Mouse (Mus musculus) CH12.LX (cell line): ENCODE measurements around the gene Fbxo3. TPM values are rescaled to one million over a fixed set of nuclear protein-coding genes. Genes with fewer than 3 reads are reported as not detected.
"Not testable (repeated sequence)": the region's sequence is repeated elsewhere in the genome, so short reads cannot be mapped to it uniquely, and the experiment has no call there.

Experiments used
- DNase-seq: peaks from one replicate; pipeline ENCODE4 v3.0.0-alpha.2; 2013; ENCODE audit errors: extremely low read depth
- H3K27ac ChIP-seq: 2 replicates; pipeline ENCODE4 v1.5.1; 2012; ENCODE audit warnings: low read depth, mild to moderate bottlenecking, control low read depth, moderate library complexity; ENCODE audit not compliant: insufficient read depth
- H3K27me3 ChIP-seq: replicated peaks from 2 replicates; pipeline ENCODE3; 2012; ENCODE audit warnings: inconsistent platforms
- H3K36me3 ChIP-seq, 2 experiments: replicated peaks in 1 of 2; 2 replicates each; pipeline versions ENCODE3 to v1.6.1; 2012; ENCODE audit warnings: inconsistent platforms in 1 of 2, low read length in 1 of 2, mild to moderate bottlenecking in 1 of 2, mixed read lengths in 1 of 2, moderate library complexity in 1 of 2; ENCODE audit not compliant: control insufficient read depth in 1 of 2, insufficient read depth in 1 of 2
- H3K4me1 ChIP-seq, 2 experiments: 2 replicates each; pipeline ENCODE4 v1.6.1; 2012; ENCODE audit warnings: inconsistent platforms in 1 of 2, moderate library complexity in 1 of 2; ENCODE audit not compliant: insufficient read depth in 2 of 2, control insufficient read depth in 1 of 2
- H3K4me2 ChIP-seq: 2 replicates; pipeline ENCODE4 v1.6.1; 2012; ENCODE audit warnings: low read depth, mild to moderate bottlenecking, control low read depth; ENCODE audit not compliant: poor library complexity, insufficient read depth, severe bottlenecking
- H3K4me3 ChIP-seq, 3 experiments: fragments of 150-350 bp in 1 of 3; sonication (generic) in 1 of 3; replicated peaks in 1 of 3; 2 replicates each; pipeline versions ENCODE3 to v1.5.1; 2011 to 2012; ENCODE audit warnings: low read depth in 2 of 3, low read length in 2 of 3, mild to moderate bottlenecking in 2 of 3, moderate library complexity in 2 of 3, control low read depth in 1 of 3, improper control_type of control experiment in 1 of 3, inconsistent platforms in 1 of 3, mixed read lengths in 1 of 3; ENCODE audit not compliant: poor library complexity in 1 of 3
- H3K79me2 ChIP-seq: replicated peaks from 2 replicates; pipeline ENCODE4 v1.6.1; 2012; ENCODE audit warnings: mild to moderate bottlenecking, moderate library complexity; ENCODE audit not compliant: control insufficient read depth, poor library complexity, insufficient read depth, severe bottlenecking; ENCODE audit errors: extremely low read depth
- H3K9ac ChIP-seq: 2 replicates; pipeline ENCODE4 v1.6.1; 2012; ENCODE audit warnings: low read depth, mild to moderate bottlenecking, control low read depth, moderate library complexity; ENCODE audit not compliant: insufficient read depth
- H3K9me3 ChIP-seq: replicated peaks from 2 replicates; pipeline ENCODE3; 2012; ENCODE audit warnings: low read length, inconsistent platforms, mixed read lengths
- BHLHE40 ChIP-seq: IDR thresholded peaks from 2 replicates; pipeline ENCODE4 v1.6.1; 2011; ENCODE audit warnings: mild to moderate bottlenecking, low read depth, low read length, improper control_type of control experiment
- CHD2 ChIP-seq: IDR thresholded peaks from 2 replicates; pipeline ENCODE4 v1.6.1; 2011; ENCODE audit warnings: low read length, improper control_type of control experiment
- EP300 ChIP-seq: IDR thresholded peaks from 2 replicates; pipeline ENCODE4 v1.6.1; 2011; ENCODE audit warnings: low read length, improper control_type of control experiment
- HCFC1 ChIP-seq: IDR thresholded peaks from 2 replicates; pipeline ENCODE4 v1.6.1; 2012; ENCODE audit warnings: low read depth, mild to moderate bottlenecking, inconsistent platforms, low read length, improper control_type of control experiment
- IRF4 ChIP-seq: IDR thresholded peaks from 2 replicates; pipeline ENCODE4 v1.6.1; 2014; ENCODE audit warnings: low read depth, mild to moderate bottlenecking, inconsistent platforms, low read length, improper control_type of control experiment
- KAT2A ChIP-seq: IDR thresholded peaks from 2 replicates; pipeline ENCODE4 v1.6.1; 2012; ENCODE audit warnings: low read length, improper control_type of control experiment, inconsistent platforms; ENCODE audit not compliant: insufficient replicate concordance
- MAX ChIP-seq: IDR thresholded peaks from 2 replicates; pipeline ENCODE4 v1.6.1; 2011; ENCODE audit warnings: low read length, improper control_type of control experiment
- MAZ ChIP-seq: IDR thresholded peaks from 2 replicates; pipeline ENCODE4 v1.6.1; 2012; ENCODE audit warnings: low read depth, mild to moderate bottlenecking, inconsistent platforms, low read length, improper control_type of control experiment, moderate library complexity
- NELFE ChIP-seq: IDR thresholded peaks from 2 replicates; pipeline ENCODE4 v1.6.1; 2011; ENCODE audit warnings: low read depth, low read length, improper control_type of control experiment
- NRF1 ChIP-seq: IDR thresholded peaks from 2 replicates; pipeline ENCODE4 v1.6.1; 2014; ENCODE audit warnings: low read depth, mild to moderate bottlenecking, inconsistent platforms, low read length, improper control_type of control experiment, moderate library complexity
- POLR2A ChIP-seq: IDR thresholded peaks from 2 replicates; pipeline ENCODE4 v1.6.1; 2011; ENCODE audit warnings: low read depth, mild to moderate bottlenecking, improper control_type of control experiment, low read length
- RAD21 ChIP-seq: IDR thresholded peaks from 2 replicates; pipeline ENCODE4 v1.6.1; 2011; ENCODE audit warnings: low read depth, mild to moderate bottlenecking, low read length, improper control_type of control experiment, moderate library complexity
- RCOR1 ChIP-seq: conservative IDR thresholded peaks from 2 replicates; pipeline ENCODE4 v1.6.1; 2012; ENCODE audit warnings: low read depth, mild to moderate bottlenecking, inconsistent platforms, low read length, improper control_type of control experiment
- SIN3A ChIP-seq: IDR thresholded peaks from 2 replicates; pipeline ENCODE4 v1.6.1; 2012; ENCODE audit warnings: low read length, improper control_type of control experiment, inconsistent platforms
- TBP ChIP-seq: conservative IDR thresholded peaks from 2 replicates; pipeline ENCODE4 v1.6.1; 2011; ENCODE audit warnings: low read depth, low read length, improper control_type of control experiment
- USF1 ChIP-seq: IDR thresholded peaks from 2 replicates; pipeline ENCODE4 v1.6.1; 2014; ENCODE audit warnings: low read depth, mild to moderate bottlenecking, inconsistent platforms, low read length, improper control_type of control experiment
- ZC3H11A ChIP-seq: IDR thresholded peaks from 2 replicates; pipeline ENCODE4 v1.6.1; 2012; ENCODE audit warnings: low read depth, mild to moderate bottlenecking, inconsistent platforms, low read length, improper control_type of control experiment
- ZKSCAN1 ChIP-seq: IDR thresholded peaks from 2 replicates; pipeline ENCODE4 v1.6.1; 2012; ENCODE audit warnings: low read depth, inconsistent platforms, low read length, improper control_type of control experiment, borderline replicate concordance
- ZMIZ1 ChIP-seq: IDR thresholded peaks from 2 replicates; pipeline ENCODE4 v1.6.1; 2012; ENCODE audit warnings: low read depth, mild to moderate bottlenecking, inconsistent platforms, low read length, improper control_type of control experiment
- ZNF384 ChIP-seq: IDR thresholded peaks from 2 replicates; pipeline ENCODE4 v1.6.1; 2012; ENCODE audit warnings: low read depth, low read length, improper control_type of control experiment, inconsistent platforms
- dilution Hi-C: fragments of 300-500 bp; cut with MboI; formaldehyde crosslinking; loops from 2 replicates; pipeline ENCODE4 v1.14.3; 2020; ENCODE audit warnings: low sequenced_read_pairs; ENCODE audit not compliant: extremely low pct_unique_long_range_greater_than_20kb, extremely low pct_ligation_motif_present
- in situ Hi-C: fragments of 300-500 bp; cut with MboI; formaldehyde crosslinking; loops from 3 replicates; pipeline ENCODE4 v1.14.3; 2019; ENCODE audit warnings: low sequenced_read_pairs, low pct_ligation_motif_present, low pct_unique_long_range_greater_than_20kb, mixed read lengths
- polyA plus RNA-seq: library from polyadenylated mRNA; unstranded; fragments of >175 nt; gene quantifications from 2 replicates; pipeline ENCODE4 v1.2.1, GENCODE M21; 2012; ENCODE audit warnings: low read depth; ENCODE audit not compliant: insufficient read length
- total RNA-seq, 2 experiments: library from RNA; depleted of rRNA; stranded (reverse); fragments of 300-350 nt in 1 of 2; fragments of >200 nt in 1 of 2; gene quantifications; 2 replicates each; pipeline ENCODE4 v1.2.3; 2012 to 2014

The Fbxo3 gene
- total and polyA plus RNA-seq, 3 experiments: 29.7 to 63.7 (median 38.4) TPM

- Histone ChIP-seq H3K9ac (no peak overlapping the region), H3K36me3 (peaks cover 28 to 40% of the 10 kb centered on the region in 2 experiments), H3K4me3 (no peak overlapping the region), H3K4me2 (no peak overlapping the region), H3K79me2 (no peaks in the 10 kb centered on the region), H3K9me3 (no peaks in the 10 kb centered on the region), H3K27ac (no peak overlapping the region), H3K4me1 (peaks cover 0 to 8% of the 10 kb centered on the region in 2 experiments; a peak in 1 of 4 replicates), H3K27me3 (no peaks in the 10 kb centered on the region)
- DNase-seq: no peak
- no peak for TF ChIP-seq USF1
- no peak for TF ChIP-seq RCOR1
- TF ChIP-seq SIN3A: no peak
- TF ChIP-seq NRF1: no peak
- TF ChIP-seq IRF4: no peak
- no peak for TF ChIP-seq EP300
- no peak for TF ChIP-seq CHD2
- TF ChIP-seq MAX: no peak
- no peak for TF ChIP-seq MAZ
- dilution Hi-C loops (no loop called here), in situ Hi-C loops (loop anchor here (5.0 to 25.0 kb wide), 3 partner anchors 86 to 521 kb away; no protein-coding TSS in a partner anchor)
Observed at GRCm38 (mm10) chr2:103983146-103983545, 44.4 kb upstream of the Fbxo3 start.

- H3K79me2 ChIP-seq, dilution Hi-C loops, H3K27ac ChIP-seq, DNase-seq, H3K9me3 ChIP-seq, H3K9ac ChIP-seq, H3K4me3 ChIP-seq, H3K36me3 ChIP-seq, H3K27me3 ChIP-seq, H3K4me2 ChIP-seq: not testable (repeated sequence)
- H3K4me1 ChIP-seq: peaks cover 0 to 22% of the 10 kb centered on the region in 2 experiments; a peak in 2 of 4 replicates
- in situ Hi-C loops: loop anchor here (25.0 kb wide), 1 partner anchor 525 kb away; no protein-coding TSS in a partner anchor
Observed at GRCm38 (mm10) chr2:103987595-103987994, 39.9 kb upstream of the Fbxo3 start.

GRCm38 (mm10) chr2:103989724-103990123 lies 37.8 kb upstream of the Fbxo3 start:
- TF ChIP-seq ZMIZ1: no peak
- no peak for TF ChIP-seq ZNF384
- TF ChIP-seq NRF1: no peak
- no peak for TF ChIP-seq RAD21
- TF ChIP-seq POLR2A: no peak
- no peak for TF ChIP-seq ZKSCAN1
- no peak for TF ChIP-seq MAZ
- no peak for TF ChIP-seq NELFE
- no peak for TF ChIP-seq KAT2A
- TF ChIP-seq ZC3H11A: no peak
- TF ChIP-seq IRF4: no peak
- no peak for TF ChIP-seq TBP
- no peak for TF ChIP-seq HCFC1
- no peak for TF ChIP-seq BHLHE40
- Histone ChIP-seq H3K9ac (no peak overlapping the region), H3K4me1 (peaks cover 0 to 25% of the 10 kb centered on the region in 2 experiments; a peak in 2 of 4 replicates), H3K79me2 (no peaks in the 10 kb centered on the region), H3K9me3 (no peaks in the 10 kb centered on the region), H3K27me3 (no peaks in the 10 kb centered on the region), H3K4me3 (no peak overlapping the region), H3K4me2 (no peak overlapping the region), H3K27ac (no peak overlapping the region), H3K36me3 (no peaks in the 10 kb centered on the region)
- dilution Hi-C loops: no loop called here
- DNase-seq: no peak
- in situ Hi-C loops: loop anchor here (25.0 kb wide), 1 partner anchor 527 kb away; no protein-coding TSS in a partner anchor
